Comparison of ENCODE assay signal across 23 mouse cellular contexts in genomic region chr8:114314669-114315325, GRCm38 (mm10).
DNase-seq lines count a peak whose midpoint lies in the region; ATAC-seq and TF ChIP-seq lines count a peak whose summit lies in the region.
"Had no signal": no experiment of that assay in that cellular context is flagged by ENCODE, and none has a peak within 500 bp of the region (broad histone marks: within the 10 kb centered on the region; RNA-seq: fewer than 3 reads in every experiment).

No protein-coding gene starts in this region.

- no peaks in the 10 kb centered on the region for H3K9me3 ChIP-seq in forebrain, embryonic 14.5 days (replicated peaks; ENCODE audit: control insufficient read depth, low read length)
- H3K9me3 ChIP-seq in forebrain, embryonic 11.5 days (ENCODE audit: control insufficient read depth, low read length): no peaks in the 10 kb centered on the region
- no peaks in the 10 kb centered on the region for H3K9me3 ChIP-seq in midbrain, postnatal 0 days (ENCODE audit: low read length)
- H3K9me3 ChIP-seq in midbrain, embryonic 10.5 days (replicated peaks): no peaks in the 10 kb centered on the region
- H3K9me3 ChIP-seq: heart, embryonic 15.5 days; hindbrain, embryonic 15.5 days; kidney, embryonic 15.5 days; limb, embryonic 13.5 days; liver, embryonic 13.5 days; lung, embryonic 15.5 days; neural tube, embryonic 13.5 days had no signal

- no peaks in the 10 kb centered on the region for H3K36me3 ChIP-seq in forebrain, embryonic 14.5 days (ENCODE audit: control insufficient read depth, insufficient read depth, low read length)
- H3K36me3 ChIP-seq in forebrain, embryonic 11.5 days (ENCODE audit: control insufficient read depth, insufficient read depth, low read length): no peaks in the 10 kb centered on the region
- no peaks in the 10 kb centered on the region for H3K36me3 ChIP-seq in midbrain, postnatal 0 days (ENCODE audit: insufficient read depth, low read length)
- H3K36me3 ChIP-seq in midbrain, embryonic 10.5 days: peaks cover 7% of the 10 kb centered on the region; the same call in 1 of the 2 replicates
- H3K36me3 ChIP-seq: heart, embryonic 15.5 days; hindbrain, embryonic 15.5 days; kidney, embryonic 15.5 days; limb, embryonic 13.5 days; liver, embryonic 13.5 days; lung, embryonic 15.5 days; neural tube, embryonic 13.5 days had no signal

- no peaks in the 10 kb centered on the region for H3K27me3 ChIP-seq in forebrain, embryonic 14.5 days (replicated peaks; ENCODE audit: control insufficient read depth, insufficient read depth, low read length)
- no peaks in the 10 kb centered on the region for H3K27me3 ChIP-seq in forebrain, embryonic 11.5 days (ENCODE audit: control insufficient read depth, insufficient read depth, low read length)
- no peaks in the 10 kb centered on the region for H3K27me3 ChIP-seq in midbrain, postnatal 0 days (ENCODE audit: insufficient read depth, low read length)
- no peaks in the 10 kb centered on the region for H3K27me3 ChIP-seq in midbrain, embryonic 10.5 days (ENCODE audit: low read depth, poor library complexity, severe bottlenecking)
- H3K27me3 ChIP-seq: CH12.LX; heart, embryonic 15.5 days; hindbrain, embryonic 15.5 days; kidney, embryonic 15.5 days; limb, embryonic 13.5 days; liver, embryonic 13.5 days; lung, embryonic 15.5 days; neural tube, embryonic 13.5 days had no signal

- no peak for TF ChIP-seq CTCF in midbrain, postnatal 0 days (IDR thresholded peaks at IDR 0.05)

- WGBS in forebrain, embryonic 14.5 days: 48% methylated on average over 5 of the region's 5 CpGs
- 55% methylated on average over 5 of the region's 5 CpGs for WGBS in forebrain, embryonic 11.5 days
- WGBS in midbrain, postnatal 0 days: 44% methylated on average over 5 of the region's 5 CpGs
- 53% methylated on average over 5 of the region's 5 CpGs for WGBS in midbrain, embryonic 10.5 days

- no peak overlapping the region for H3K9ac ChIP-seq in forebrain, embryonic 14.5 days (ENCODE audit: low read length)
- H3K9ac ChIP-seq in forebrain, embryonic 11.5 days (ENCODE audit: low read length): no peak overlapping the region
- no peak overlapping the region for H3K9ac ChIP-seq in midbrain, postnatal 0 days (replicated peaks; ENCODE audit: low read length, poor library complexity, severe bottlenecking)
- H3K9ac ChIP-seq: heart, embryonic 15.5 days; hindbrain, embryonic 15.5 days; kidney, embryonic 15.5 days; limb, embryonic 13.5 days; liver, embryonic 13.5 days; lung, embryonic 15.5 days; neural tube, embryonic 13.5 days had no signal

- H3K4me3 ChIP-seq in forebrain, embryonic 14.5 days (ENCODE audit: low read depth, low read length): no peak overlapping the region
- H3K4me3 ChIP-seq in forebrain, embryonic 11.5 days (ENCODE audit: low read depth, low read length): no peak overlapping the region
- H3K4me3 ChIP-seq in midbrain, postnatal 0 days (ENCODE audit: low read depth, low read length): no peak overlapping the region
- H3K4me3 ChIP-seq in midbrain, embryonic 10.5 days: no peak overlapping the region
- H3K4me3 ChIP-seq: erythroblast, embryonic 14.5 days; heart, embryonic 15.5 days; hindbrain, embryonic 15.5 days; kidney, embryonic 15.5 days; limb, embryonic 13.5 days; liver, embryonic 13.5 days; lung, embryonic 15.5 days; neural tube, embryonic 13.5 days had no signal

- no peak overlapping the region for H3K27ac ChIP-seq in forebrain, embryonic 14.5 days (ENCODE audit: low read depth, low read length)
- H3K27ac ChIP-seq in forebrain, embryonic 11.5 days (ENCODE audit: low read depth, low read length): no peak overlapping the region
- no peak overlapping the region for H3K27ac ChIP-seq in midbrain, postnatal 0 days (ENCODE audit: low read depth, low read length)
- no peak overlapping the region for H3K27ac ChIP-seq in midbrain, embryonic 10.5 days (replicated peaks)
- H3K27ac ChIP-seq: heart, embryonic 15.5 days; hindbrain, embryonic 15.5 days; kidney, embryonic 15.5 days; limb, embryonic 13.5 days; liver, embryonic 13.5 days; lung, embryonic 15.5 days; neural tube, embryonic 13.5 days had no signal

- H3K4me1 ChIP-seq in forebrain, embryonic 14.5 days (ENCODE audit: control insufficient read depth, insufficient read depth, low read length): no peaks in the 10 kb centered on the region; the same call in 1 of the 2 replicates
- no peaks in the 10 kb centered on the region for H3K4me1 ChIP-seq in forebrain, embryonic 11.5 days (replicated peaks; ENCODE audit: control insufficient read depth, insufficient read depth, low read length)
- no peaks in the 10 kb centered on the region for H3K4me1 ChIP-seq in midbrain, postnatal 0 days (ENCODE audit: insufficient read depth, low read length)
- H3K4me1 ChIP-seq in midbrain, embryonic 10.5 days: no peaks in the 10 kb centered on the region
- H3K4me1 ChIP-seq: heart, embryonic 15.5 days; hindbrain, embryonic 15.5 days; kidney, embryonic 15.5 days; limb, embryonic 13.5 days; liver, embryonic 13.5 days; lung, embryonic 15.5 days had no signal

- peak; percentile 72 for DNase-seq in forebrain, embryonic 14.5 days (ENCODE audit: low spot score)
- no peak for DNase-seq in forebrain, embryonic 11.5 days (ENCODE audit: low spot score)
- DNase-seq in midbrain, postnatal 0 days (ENCODE audit: low spot score): peak; percentile 38
- no peak for DNase-seq in midbrain, embryonic 10.5 days (ENCODE audit: low spot score)
- DNase-seq in cerebellum, adult 9-10 months: peak; percentile 58
- DNase-seq in ovary, postnatal 10 days (ENCODE audit: low spot score): no peak
- no peak for DNase-seq in kidney, postnatal 10 days
- DNase-seq: adrenal gland, adult 8-10 months; heart, postnatal 4 days; liver, embryonic 13.5 days; lung, postnatal 4 days; spleen, adult 18-20 months; thymus, postnatal 36 days had no signal

- no peak overlapping the region for H3K4me2 ChIP-seq in forebrain, embryonic 14.5 days (ENCODE audit: low read length)
- no peak overlapping the region for H3K4me2 ChIP-seq in forebrain, embryonic 11.5 days (ENCODE audit: low read depth, low read length, severe bottlenecking)
- H3K4me2 ChIP-seq in midbrain, postnatal 0 days (ENCODE audit: low read depth, low read length, poor library complexity, severe bottlenecking): no peak overlapping the region
- H3K4me2 ChIP-seq: heart, embryonic 15.5 days; hindbrain, embryonic 15.5 days; kidney, embryonic 15.5 days; limb, embryonic 13.5 days; liver, embryonic 13.5 days; lung, embryonic 15.5 days; midbrain, embryonic 11.5 days; neural tube, embryonic 13.5 days had no signal

- ATAC-seq in forebrain, embryonic 14.5 days: peak; percentile 10; the same call in 1 of the 2 replicates
- no peak for ATAC-seq in forebrain, embryonic 11.5 days (replicated peaks; ENCODE audit: low FRiP score)
- no peak for ATAC-seq in midbrain, postnatal 0 days (ENCODE audit: low FRiP score)
- ATAC-seq: intestine, postnatal 0 days had no signal

Comparison
In these comparisons a context has a peak if more than half of its experiments do, and no peak if none do; other contexts are left out.
1. DNase-seq: peak in forebrain, embryonic 14.5 days (single experiment), midbrain, postnatal 0 days (single experiment) and cerebellum, adult 9-10 months (single experiment); none in forebrain, embryonic 11.5 days (single experiment), midbrain, embryonic 10.5 days (single experiment), ovary, postnatal 10 days (single experiment) and kidney, postnatal 10 days (single experiment).